Mouse (Mus musculus): ENCODE results near the gene Spata5.
"Not testable (repeated sequence)": the region's sequence is repeated elsewhere in the genome, so short reads cannot be mapped to it uniquely, and the experiment has no call there.

Gene Spata5

DNA sequence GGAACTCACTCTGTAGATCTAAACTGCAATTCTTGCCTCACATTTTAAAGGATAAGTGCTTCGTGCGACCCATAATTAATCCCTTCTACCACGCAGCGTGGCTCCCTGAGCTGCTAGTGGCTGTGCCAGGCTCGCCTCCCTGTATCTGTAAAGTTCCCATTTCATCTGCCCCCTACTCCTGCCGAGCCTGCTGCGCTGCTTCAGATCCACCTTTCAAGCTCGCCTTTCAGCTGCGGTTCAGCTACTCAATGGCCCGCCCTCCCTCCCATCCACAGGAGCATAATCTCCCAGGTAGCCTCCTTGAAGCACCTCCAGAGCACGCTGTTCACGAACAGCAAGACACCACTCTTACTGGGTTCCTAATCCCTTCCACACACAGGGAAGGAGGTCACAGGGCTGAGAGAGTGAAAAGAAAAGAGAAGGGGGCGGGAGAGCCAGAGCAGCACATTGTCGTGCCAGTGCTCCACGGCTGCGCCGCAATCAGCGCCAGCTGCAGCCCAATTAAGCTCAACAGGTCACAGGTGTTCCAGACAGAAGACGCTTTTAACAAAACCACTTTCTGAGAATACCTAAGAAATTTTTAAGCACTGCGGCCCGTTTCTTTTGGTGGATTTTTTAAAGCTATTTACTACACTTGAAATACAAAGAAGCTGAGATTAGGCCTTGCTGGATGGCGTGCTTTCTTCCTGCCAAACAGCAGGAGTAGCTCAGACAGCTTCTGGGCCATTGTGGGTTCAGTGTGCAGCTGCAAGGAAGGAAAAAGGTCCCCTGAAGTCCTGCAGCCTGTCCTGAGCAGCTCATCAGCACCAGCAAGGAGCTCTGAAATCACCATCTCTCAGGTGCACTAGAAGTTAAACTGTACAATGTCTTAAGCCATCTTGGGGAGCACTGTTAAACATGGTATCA, 150.2 kb downstream of the Spata5 start:
- peak; percentile 44 for DNase-seq (ENCODE audit: inconsistent ontology term)

DNA sequence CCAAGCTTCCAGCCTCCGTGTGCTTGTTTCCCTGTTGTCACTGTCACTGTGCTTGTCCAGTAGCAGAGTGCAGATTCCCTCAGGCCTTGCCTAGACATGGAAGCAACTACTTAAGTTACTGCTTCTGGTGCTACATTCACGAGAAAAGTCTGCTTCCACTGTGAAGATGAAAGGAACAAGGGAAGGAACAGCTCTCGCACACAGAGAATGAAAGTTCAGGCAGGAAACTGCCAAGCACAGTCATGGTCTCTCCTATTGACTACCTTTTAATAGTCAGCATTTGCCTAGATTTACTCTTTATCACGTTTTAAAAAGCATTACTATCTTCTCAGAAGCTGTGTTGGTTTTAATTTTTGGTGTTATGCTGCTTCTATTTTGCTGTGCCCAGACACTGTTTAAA, 151.9 kb downstream of the Spata5 start:
- DNase-seq (ENCODE audit: inconsistent ontology term), result no peak

DNA sequence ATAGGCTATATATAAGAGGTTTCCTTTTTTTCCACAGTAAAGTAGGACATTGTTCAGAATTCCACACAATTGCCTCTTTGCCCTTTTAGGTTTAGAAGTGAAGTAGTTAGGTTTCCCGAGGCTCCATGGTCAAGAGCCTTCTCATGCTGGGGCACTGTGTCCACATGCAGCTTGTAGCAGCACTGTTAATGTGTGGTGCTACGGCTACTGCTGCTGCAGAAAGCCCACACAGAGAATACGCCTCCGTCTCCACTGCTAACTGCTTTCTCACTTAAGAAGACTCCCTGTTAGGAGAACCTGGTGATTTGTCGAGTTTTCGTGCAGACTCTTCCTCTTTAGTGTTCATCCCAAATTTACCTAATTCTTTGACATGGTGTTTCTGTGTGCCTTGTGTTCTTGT, 152.4 kb downstream of the Spata5 start:
- DNase-seq (ENCODE audit: inconsistent ontology term), result no peak

DNA sequence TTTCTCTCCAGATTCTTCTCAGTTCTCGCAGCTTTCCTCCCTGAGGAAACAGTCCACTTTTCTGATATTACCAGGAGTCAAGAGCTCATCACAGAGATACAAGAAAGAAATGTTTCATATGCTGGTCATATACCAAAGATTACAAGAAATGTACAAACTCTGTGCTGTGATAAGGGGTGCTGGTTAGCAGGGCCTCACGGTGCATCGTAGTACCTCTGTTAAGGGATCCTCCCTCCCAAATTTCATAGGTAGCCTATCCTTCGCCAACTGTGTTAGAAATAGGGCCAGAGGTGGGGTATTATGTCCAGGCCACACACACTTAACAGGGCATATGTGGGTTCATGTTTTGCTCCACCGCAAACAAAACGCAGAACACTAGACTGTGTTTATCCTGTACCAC, 157.1 kb downstream of the Spata5 start:
- DNase-seq (ENCODE audit: inconsistent ontology term), result no peak

DNA sequence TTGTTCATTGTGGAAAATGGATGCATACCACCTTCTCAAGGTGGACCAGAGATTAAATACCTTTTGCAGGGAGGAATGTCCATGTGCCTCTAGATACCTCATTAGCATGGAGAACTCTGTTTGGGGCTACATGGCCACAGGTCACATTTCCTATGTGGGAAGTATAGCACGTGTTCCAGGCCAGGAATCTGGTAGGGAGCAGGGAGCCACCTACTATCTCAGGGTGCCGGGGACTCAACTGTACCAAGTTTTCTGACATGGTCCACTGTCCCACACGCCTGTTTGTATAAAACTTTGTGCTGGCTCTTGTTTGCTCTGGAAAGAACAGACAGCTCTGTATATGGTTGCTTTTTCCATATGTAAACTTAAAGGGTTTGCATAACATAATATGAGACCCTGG, 158.0 kb downstream of the Spata5 start:
- no peak for DNase-seq (ENCODE audit: inconsistent ontology term)

DNA sequence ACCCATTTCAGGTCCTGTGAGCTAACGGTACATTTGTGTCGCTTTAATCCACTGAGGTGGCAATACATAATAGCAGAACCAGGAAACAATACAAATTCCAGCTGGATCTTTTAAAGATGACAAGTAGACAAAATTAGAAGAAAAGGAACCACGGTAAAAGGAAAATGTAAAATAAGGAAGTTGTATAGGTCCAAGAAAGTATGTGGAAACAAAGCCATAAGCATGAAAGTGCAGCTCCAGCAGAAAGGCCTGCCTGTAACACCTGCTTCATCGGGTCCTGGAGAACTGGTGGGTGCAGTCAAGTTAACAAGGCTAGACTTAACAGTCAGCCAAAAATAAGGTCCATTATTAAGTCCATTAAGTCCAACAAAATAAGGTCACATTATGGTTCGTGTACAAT, 164.9 kb downstream of the Spata5 start:
- DNase-seq (ENCODE audit: inconsistent ontology term), result no peak

DNA sequence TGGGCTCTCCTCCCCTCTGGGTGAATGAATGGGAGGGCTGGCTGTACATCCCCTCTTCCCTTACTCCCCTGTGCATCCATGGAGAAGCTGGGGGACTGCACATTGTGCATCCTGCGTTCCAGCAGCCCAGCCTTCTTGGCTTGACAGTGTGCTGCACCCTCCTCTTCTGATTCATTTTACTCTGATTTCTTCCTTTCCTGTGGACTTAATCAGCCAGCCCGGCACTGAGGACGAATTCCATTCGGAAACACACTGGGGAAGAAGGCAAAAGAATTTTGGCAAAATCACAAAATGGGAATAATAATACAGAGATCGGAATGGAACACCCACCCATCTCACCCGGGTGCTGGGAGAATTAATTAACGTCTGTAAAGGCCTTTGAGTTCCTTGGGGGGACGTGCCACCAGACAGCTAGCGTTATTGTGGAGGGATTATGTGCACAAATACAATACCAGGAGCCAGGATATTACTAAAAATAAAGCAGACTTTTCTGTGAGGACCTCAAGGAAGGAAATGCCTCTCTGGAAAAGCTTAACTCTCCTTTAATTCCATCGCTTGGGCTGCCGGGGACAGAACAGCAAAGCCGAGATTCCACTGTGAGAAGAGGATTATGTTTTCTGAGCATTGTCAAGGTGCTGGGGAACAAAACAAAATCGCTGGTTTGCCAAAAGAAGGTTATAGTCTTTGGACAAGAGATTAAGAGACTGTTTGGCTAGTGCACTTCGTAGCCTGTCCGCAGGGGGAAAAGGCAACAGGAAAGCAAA, 166.5 kb downstream of the Spata5 start:
- DNase-seq (ENCODE audit: inconsistent ontology term), result peak; percentile 95

DNA sequence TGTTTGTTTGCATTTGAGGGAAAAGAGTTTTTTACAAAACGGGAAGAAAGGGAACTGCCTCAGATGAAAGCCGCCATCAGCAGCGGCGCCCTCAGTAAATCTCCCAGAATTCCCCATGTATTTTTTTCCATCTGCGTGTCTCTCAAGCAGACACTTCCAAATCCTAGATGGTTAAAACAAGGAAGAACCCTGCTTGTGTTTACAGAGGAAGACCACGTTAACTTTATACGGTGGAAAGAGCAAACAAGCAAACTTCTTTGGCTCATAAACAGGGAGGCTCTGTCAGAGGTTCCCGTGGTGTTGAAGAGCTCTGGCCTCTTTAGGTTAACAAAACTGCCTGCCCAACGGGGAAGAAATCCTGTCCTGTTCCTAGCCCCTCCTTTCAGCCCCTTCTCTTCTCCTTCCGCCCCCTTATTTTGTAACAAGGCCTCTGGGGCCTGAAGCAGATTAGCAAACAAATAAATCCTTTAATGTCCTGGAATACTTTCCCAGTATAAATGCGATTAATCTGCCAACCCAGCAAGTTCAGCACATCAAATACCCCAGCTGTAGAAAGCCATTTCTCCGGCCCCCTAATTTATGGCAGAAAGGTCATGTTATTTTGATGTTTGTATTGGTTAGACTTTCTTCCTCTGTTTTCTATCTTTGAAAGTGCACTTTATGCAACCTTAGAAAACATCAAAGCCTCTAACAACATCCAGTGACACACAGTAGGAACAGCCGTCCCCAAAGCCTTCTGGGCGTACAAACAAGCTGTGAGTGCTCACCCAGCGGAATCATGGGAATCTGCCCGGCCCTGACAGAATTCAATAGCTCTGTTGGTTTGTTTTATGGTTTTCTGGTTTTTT, 167.3 kb downstream of the Spata5 start:
- DNase-seq (ENCODE audit: inconsistent ontology term), result no peak

DNA sequence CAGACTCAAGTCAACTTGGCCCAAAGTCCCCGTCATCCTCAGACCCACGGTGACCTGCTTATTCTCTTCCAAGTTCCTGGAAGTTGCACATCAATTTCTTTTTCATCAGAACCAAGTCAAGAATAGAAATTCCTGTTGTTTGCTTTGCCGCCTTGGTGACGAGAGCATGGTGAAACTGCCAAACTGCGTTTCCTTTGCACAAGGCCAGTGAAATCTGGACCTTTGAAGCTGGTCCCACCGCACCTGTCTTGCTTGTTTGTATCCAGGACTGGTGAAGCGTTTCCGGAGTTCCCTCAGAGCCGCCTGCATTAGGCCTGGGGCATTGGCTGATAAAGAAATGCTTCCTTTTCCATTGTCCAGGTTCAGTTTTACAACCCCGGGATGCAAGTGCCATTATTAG, 176.0 kb downstream of the Spata5 start:
- DNase-seq (ENCODE audit: inconsistent ontology term), result no peak

DNA sequence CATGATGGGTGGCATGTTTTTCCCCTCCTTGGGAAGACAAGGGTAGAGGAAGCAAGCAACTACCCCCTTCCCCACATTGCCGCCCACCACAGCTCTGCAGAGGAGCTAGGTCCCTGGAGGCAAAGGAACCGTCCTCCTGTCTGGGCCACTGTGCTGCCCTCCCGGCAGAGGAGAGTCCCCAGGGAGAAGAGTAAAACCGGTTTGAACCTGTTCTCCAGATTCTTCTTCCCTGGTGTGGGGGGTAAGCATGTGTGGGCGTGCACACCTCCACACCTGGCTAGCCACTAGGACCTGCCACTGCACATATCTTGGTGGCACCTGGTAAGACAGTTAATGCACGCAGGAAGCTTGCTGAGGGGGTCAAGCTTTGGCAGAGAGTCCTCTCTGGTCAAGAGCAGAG, 176.8 kb downstream of the Spata5 start:
- no peak for DNase-seq (ENCODE audit: inconsistent ontology term)

DNA sequence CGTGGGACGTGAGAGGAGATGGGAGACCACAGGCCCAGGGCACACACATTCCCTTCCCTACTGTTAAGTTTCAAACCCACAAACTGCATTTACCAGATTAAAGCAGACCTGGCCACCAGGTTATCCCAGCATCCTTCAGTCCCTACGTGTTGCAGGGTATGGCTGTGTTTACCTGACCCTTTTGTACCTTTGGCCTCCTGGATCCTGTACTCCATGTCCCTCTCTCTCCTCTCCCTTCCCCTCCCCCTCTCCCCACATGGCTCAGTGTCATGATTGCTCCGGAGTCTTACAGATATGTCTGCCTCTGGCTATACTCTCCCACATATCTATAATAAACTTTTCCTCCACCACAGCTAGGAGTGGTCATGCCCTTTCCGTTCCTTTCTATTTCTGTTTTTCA, 177.5 kb downstream of the Spata5 start:
- DNase-seq (ENCODE audit: inconsistent ontology term), result no peak

DNA sequence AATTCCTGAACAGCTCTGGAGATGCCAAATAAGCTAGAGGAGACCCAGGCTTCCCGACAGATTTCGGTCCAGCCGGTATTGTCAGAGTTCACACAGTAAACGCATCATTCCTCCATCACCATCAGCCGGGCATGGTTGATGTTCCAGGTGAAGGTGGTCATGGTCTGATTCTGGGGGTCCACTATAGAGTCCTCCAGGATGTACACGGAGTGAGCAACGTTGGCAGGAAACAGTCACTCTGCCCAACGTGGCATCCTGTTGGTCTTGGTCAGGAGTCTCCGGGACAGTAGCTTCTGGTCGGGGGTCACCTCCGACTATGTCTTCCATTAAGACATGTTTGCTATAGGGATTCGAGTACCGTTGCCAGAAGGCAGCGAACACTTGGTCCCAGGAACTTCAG, 179.9 kb downstream of the Spata5 start:
- not testable (repeated sequence) for DNase-seq (ENCODE audit: inconsistent ontology term)

DNA sequence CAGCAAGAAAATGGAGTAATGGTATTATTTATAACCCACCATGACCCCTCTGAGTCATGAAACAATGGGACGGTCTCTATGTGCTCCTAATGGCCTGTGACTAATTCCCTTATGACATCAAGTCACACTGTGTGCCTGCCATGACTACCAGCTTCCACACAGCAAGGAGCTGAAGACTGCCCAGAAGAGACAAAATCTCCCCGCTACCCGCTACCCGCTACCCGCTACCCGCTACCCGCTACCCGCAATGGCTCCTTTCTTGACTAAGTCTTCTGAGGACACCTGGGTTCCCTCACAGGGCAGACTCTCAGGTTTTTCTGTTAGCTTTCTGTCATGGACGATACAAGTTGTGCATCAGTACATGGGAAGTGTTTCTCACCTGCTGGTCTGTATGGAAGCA, 182.7 kb downstream of the Spata5 start:
- no peak for DNase-seq (ENCODE audit: inconsistent ontology term)

DNA sequence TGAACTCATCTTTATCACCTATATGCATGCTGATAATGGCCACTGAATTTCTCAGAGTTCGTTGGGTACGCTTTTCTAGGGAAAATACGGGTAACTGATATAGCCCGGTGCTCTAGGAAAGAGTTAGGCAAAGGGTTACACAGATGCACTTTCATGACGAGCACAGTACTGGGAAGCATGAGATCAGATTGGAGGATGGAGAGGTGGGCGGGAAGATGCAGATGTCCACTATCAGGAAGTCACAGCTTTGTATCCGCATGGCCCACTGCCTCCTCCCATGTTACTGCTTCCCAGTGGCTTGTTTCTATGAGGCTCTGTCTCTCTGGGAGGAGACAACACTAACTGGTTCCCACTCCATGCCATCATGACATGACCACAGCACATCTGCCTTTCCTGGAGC, 183.2 kb downstream of the Spata5 start:
- no peak for DNase-seq (ENCODE audit: inconsistent ontology term)

DNA sequence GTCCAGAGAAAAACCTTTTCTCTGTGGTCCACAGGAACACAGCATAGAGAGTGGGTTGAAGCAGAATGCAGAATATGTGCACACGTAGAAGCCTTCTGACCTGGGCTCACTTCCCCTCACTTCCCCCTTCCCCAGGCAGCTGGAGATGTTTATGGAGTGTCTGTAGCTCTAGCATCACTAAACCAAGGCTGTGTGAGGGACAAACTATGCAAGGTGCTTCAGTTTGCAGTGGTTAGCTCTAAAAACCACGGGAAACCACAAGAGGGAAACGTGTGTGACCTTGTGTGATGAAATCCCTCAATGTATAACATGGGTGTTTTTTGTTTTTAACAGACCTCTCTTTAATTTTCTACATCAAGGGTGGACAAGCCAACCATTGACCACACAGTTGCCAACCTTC, 183.8 kb downstream of the Spata5 start:
- DNase-seq (ENCODE audit: inconsistent ontology term), result no peak

DNA sequence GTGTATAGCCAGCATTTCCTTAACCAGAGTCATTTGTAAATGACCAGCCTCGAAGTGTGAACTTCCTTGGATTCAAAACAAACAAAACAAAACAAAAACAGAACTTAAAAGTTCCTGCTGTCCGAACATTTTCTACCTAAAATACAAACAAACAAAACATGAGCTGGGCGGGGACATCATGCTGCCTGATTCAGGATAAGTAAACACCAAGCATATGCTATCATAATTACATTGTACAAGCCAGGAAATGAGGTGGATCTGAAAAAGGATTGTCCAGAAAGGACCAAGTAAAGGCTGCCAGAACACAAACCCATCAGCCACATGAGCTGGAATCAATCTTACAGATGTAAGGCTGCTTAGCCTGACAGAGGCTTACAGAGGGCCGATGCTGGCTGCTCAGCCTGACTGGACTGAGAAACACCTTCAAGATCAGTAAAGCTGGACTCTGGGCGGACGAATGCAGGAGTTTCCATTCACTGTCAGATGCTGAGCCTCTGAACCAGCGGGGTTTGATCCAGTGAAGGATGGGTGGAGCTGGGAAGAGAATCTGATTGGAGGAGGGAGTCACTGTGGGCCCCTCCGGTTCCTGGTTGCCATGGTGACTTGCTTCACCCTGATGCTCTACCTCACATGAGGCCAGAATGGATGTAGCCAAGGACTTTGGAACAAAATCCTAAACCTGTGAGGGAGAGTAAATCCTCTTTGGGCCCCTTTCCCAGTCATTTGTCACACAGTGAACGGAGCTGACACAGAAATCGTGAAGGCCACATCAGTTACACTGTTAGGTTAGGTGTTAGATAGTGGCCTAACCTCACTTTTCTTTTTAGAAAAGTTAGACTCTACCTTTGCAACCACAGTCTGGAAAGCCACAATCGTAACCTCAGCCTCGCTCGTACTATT, 185.5 kb downstream of the Spata5 start:
- no peak for DNase-seq (ENCODE audit: inconsistent ontology term)

DNA sequence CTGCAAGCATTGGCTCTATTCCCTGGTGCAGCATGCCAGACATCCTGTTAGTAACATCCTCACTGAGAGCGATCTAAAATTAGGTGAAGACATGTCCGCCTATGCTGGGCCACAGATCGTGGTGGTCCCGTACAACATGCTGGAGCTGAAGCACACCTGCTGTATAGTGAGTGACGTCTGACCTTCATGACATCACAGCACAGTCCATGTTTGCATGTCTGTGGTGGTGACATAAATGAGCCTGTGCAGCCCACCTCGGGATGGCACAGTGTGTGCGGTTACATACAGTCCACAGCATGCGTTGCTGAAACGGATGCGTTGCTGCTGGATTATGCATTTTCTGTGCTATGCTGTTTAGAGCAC, 186.2 kb downstream of the Spata5 start:
- no peak for DNase-seq (ENCODE audit: inconsistent ontology term)

DNA sequence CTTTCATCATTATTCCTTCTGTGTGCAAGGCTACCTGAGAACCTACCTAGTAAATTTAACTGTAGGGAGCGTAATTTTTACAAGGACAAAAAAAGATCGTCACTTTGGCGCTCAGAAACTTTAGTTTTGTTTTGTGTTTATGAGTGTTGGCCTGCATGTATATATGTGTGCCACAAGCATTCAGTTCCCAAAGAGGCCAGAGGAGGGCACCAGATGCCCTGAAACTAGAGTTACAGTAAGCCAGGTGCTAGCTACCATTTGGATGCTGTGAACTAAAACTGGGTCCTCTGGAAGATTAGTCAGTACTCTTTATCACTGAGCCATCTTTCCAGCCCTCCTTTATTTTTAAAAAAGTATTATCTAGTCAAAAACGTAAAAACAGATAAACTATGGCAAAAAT, 189.2 kb downstream of the Spata5 start:
- no peak for DNase-seq (ENCODE audit: inconsistent ontology term)

DNA sequence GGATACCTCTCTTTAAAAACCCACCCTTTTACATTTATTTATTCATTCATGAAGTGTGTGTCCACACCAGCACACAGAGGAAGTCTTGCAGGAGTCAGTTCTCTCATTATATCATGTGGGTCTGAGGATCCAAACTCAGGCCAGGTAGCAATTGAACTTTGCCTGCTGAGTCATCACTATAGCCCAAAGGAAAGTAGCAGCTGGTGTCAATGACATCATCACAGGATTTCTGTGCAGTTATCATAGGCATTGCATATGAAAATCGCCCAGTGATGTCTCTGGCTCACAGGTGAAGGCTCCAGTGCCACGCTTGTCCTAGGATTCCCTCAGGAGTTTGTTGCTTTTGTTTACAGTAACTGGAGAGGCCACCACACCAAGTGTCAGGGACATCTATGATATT, 191.0 kb downstream of the Spata5 start:
- no peak for DNase-seq (ENCODE audit: inconsistent ontology term)

DNA sequence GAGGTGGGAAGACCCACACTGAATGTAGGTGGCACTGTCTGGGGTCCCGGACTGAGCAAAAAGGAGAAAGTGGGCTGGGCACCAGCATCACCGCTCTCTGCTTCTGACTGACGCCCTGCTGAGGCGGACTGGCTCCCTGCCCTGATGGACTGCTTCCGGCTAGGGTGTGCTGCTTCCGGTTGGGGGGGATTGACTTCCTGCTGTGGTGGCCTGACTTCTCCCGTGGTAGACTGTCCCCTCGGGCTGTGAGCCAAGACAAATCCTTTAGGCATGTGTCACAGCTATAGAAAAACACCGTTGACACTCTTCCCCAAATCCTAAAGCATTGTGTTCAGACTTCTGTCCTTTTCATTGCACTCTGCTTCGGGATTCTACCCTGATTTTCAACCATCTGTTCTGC, 194.0 kb downstream of the Spata5 start:
- DNase-seq (ENCODE audit: inconsistent ontology term), result no peak

Measured in Muller cell, postnatal 12 days (primary cell).